Mouse (Mus musculus) frontal cortex, postnatal 10 days (tissue): ENCODE measurements at regions not wholly inside any gene's neighbourhood (a gene's known extent, or its start where the extent isn't known, plus 50 kb on each side); places are given as distances from the start of the nearest gene placed in this dataset.

ENCODE experiments used
- DNase-seq, 2 experiments: peaks; one replicate each; pipeline ENCODE4 v3.0.0; 2022; ENCODE audit warnings: low spot score in 2 of 2, mixed read lengths in 1 of 2

- DNase-seq = no peak
Observed at GRCm38 (mm10) chr2:12697209-12697608, 226.6 kb upstream of the Pter start.

GRCm38 (mm10) chr2:12699331-12699730 lies 224.5 kb upstream of the Pter start:
- DNase-seq = no peak

DNA sequence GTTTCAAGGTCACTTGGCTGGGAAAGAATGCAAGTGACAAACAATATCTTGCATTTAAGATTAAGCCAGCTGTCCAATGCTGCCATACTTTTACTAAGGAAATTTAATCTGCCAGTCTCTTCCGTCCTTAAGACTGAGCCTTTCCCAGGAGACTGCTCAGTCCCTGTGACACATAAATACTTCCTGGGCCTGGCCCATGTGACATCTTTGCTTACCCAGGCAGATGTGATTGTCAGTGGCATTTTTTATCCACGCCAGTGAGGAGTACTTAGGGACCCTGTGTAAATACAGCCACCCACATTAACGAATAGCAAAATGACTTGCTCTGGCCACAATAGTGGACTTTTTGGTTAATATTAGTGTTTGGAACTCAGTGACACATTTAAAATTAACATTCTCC lies 216.3 kb upstream of the Pter start:
- DNase-seq = no peak

DNA sequence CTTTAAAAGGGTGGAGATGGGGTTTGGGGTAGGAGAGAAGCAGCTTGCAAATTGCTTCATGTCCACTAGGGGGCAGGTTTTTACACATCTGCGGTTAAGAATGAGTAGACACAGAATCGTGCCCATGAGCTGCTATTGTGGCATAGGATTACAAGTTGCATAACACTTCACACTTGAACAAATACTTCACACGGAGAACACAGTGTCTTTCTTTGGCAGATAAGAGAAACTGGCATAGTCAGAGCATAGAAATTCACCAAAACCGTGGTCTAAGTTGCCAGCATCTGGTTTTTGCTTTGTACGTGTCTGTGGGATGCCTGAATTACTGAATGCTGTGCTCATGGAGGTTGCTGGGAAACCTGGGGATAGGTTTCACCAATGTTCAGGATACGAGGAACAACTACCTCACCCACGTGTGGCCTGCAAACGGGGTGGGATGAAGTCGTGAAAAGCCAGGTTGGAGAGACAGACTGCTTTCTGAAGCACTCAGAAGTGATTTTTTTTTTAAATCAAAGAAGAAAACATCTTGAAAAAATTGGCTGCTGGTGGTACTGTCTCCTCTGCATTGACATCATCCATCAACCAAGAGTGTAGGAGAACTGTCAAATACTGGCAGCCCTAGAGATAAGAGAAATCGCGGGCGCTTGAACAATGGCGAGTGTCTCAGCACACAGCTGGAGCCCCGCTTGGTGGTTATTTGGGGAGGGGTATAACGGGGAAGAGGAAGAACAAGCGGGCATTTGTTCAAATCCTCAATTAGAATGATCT lies 214.5 kb upstream of the Pter start:
- peak; percentile 11 to 34 for DNase-seq

DNA sequence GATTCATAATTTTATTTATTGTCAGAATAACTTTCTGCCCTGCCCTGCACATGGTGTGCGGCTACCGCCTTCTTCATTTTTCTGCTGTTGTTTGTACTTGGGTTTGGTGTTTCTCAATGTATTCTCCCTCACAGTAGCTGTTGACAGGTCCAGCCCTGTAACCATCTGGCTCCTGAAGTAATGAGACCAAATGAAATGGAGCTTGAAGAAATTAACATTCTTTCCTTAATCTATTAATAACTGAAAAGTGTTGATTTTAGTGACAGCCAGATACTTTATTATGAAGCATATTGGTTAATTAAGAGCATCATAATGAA lies 214.0 kb upstream of the Pter start:
- DNase-seq = no peak

GRCm38 (mm10) chr2:12716124-12717012 lies 207.5 kb upstream of the Pter start:
- DNase-seq = no peak

GRCm38 (mm10) chr2:12729251-12729650 lies 194.6 kb upstream of the Pter start:
- DNase-seq = no peak

DNA sequence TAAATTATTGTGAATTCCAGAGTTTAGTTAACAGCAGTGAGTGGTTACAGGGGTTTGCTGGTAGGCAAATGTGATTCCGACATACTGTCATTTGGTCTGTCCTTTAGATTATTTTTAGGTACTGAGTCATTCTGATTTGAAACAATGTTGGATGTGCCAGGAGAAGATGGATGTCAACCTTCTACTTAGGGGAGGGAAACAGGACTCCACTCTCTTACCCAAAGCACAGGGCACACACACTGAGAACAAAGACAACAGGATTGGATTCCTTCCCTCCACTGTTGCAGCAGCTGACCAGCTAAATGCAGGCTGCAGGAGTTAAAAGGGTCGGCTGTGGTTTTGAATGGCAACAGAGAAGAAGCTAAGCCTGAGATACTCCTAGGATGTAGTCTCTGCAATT lies 186.7 kb upstream of the Pter start:
- DNase-seq = no peak

GRCm38 (mm10) chr2:12746856-12747255 lies 177.0 kb upstream of the Pter start:
- peak in 1 of 2 experiments; percentile 10 for DNase-seq

GRCm38 (mm10) chr2:12758816-12759215 lies 165.0 kb upstream of the Pter start:
- DNase-seq = no peak

DNA sequence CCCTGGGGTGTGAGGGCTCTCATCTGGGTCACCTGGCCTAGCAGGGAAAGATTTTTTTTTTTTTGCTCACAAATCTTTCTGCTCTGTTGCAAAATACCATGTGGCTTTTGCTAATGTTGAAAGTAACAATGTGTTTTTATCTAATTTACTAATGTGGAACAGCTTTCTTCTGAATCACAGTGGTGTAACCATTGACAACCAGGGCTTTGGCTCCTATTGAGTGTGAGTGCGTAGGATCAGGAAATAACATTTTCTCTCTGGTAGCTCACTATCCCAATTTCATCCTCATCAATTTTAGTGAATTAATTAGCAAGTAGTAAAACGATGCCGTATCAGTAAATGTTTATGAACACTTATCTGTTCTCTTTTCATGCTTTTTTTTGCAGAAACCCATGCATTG lies 163.9 kb upstream of the Pter start:
- DNase-seq = no peak

- DNase-seq = no peak
Observed at GRCm38 (mm10) chr2:12761461-12761860, 162.4 kb upstream of the Pter start.

- DNase-seq = no peak
Observed at GRCm38 (mm10) chr2:12764510-12764909, 159.3 kb upstream of the Pter start.

GRCm38 (mm10) chr2:12765336-12765735 lies 158.5 kb upstream of the Pter start:
- DNase-seq = no peak

GRCm38 (mm10) chr2:12776866-12777265 lies 147.0 kb upstream of the Pter start:
- peak; percentile 7 to 8 for DNase-seq

DNA sequence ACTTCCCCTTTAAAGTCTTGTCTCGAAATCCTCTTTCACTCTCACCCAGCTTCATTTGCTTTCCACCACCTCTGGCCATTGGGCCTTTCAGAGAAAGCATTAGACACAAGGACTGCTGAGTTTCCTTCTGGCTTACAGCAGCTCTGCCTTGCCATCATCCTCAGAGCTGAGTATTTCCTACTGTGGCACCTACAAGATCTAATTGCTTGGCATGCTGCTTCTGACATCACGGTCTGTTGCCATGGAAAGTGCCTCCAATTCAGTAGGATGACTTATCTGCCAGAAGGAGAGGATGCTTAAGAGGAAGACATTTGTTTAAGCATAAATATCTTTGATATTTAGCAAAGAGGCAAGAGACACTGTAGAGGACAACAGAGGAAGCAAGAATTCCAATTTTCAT lies 146.1 kb upstream of the Pter start:
- DNase-seq = peak in 1 of 2 experiments; percentile 14

GRCm38 (mm10) chr2:12792596-12792995 lies 131.2 kb upstream of the Pter start:
- no peak for DNase-seq

DNA sequence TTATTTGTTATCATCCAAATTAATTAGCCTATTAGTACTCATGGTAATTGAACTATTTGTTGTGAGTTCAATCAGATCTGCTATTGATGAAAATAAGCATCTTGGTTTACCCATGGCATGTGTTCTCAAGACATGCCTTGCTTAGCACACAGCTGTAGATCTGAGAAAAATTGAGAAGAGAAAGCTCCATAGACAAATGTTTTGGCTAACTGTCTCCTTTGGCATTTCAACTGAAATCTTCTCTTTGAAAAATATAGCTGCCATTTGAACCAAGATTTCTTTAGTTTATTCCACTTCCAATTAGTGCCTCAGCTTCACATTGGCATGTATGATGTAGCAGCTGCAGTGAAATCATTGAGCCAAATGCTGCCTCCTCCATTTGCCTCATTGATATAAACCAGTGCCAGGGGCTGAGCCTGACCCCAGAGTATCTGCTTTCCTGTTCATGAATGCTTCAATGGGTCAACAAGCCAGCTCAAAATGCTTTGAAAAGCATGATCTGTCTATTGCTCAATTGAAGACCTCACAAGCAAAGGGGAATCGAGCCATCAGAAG lies 126.1 kb upstream of the Pter start:
- DNase-seq = no peak

GRCm38 (mm10) chr2:12799153-12799925 lies 124.5 kb upstream of the Pter start:
- DNase-seq = no peak

- no peak for DNase-seq
Observed at GRCm38 (mm10) chr2:12802667-12803066, 121.2 kb upstream of the Pter start.

GRCm38 (mm10) chr2:12805096-12805495 lies 118.7 kb upstream of the Pter start:
- DNase-seq = no peak

GRCm38 (mm10) chr2:12808466-12808865 lies 115.4 kb upstream of the Pter start:
- no peak for DNase-seq
